Mouse (Mus musculus) frontal cortex, adult 2 months (tissue): ENCODE data around the gene Denr. TPM values are rescaled to one million over a fixed set of nuclear protein-coding genes. Genes with fewer than 3 reads are reported as not detected.

ENCODE experiments used
- DNase-seq, 2 experiments: peaks; one replicate each; pipeline ENCODE4 v3.0.0; 2022; ENCODE audit warnings: low spot score in 1 of 2; ENCODE audit errors: extremely low spot score in 1 of 2
- polyA plus RNA-seq: library from polyadenylated mRNA; depleted of rRNA; stranded (reverse); fragments of >200 nt; gene quantifications from 2 replicates; pipeline ENCODE4 v1.2.3, GENCODE M21; 2012; rRNA removed

Gene Denr
- polyA plus RNA-seq, 1 experiment: 53.2 TPM

GRCm38 (mm10) chr5:123968468-123968867 is 61.5 kb downstream of the Denr start:
- DNase-seq: no peak

GRCm38 (mm10) chr5:123969216-123969615 is 62.2 kb downstream of the Denr start:
- no peak for DNase-seq

DNA sequence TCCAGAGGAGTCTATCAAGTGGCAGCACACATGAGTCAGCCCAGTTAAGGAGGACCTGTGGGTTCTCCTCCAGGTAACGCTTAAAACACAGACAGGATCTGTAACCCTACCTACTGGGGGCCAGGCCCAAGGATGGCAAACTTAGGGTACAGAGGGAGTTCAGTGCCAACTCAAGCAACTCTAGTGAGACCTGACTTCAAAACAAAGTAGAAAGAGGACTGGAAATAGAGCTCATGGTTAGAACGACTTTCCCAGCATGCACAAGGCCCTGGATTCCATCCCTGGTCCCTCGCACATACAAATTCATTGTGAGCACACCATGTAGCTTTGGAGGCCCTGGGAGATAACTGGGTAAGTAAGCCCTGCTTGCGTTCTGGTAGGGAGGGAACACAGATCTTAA is 63.6 kb downstream of the Denr start:
- DNase-seq: no peak

DNA sequence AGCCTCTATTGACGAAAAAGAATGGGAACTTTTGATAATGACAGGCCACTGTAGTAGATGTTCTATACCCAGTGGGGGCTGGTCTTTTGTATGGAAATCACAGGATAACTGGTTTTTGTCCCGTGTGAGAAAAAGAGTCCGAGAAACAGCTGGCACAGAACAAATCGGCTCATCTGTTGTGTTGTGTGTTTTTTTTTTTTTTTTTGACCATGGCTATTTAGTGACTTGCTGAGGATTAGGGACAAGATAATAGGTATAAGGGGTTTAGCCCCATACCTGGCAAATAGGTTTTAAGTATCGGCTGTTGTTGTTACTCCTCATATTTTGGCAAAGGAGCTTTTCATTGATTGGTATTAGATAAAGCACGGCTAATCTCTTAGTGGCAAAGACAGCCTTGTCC is 65.5 kb downstream of the Denr start:
- DNase-seq: no peak

- peak in 1 of 2 experiments; percentile 74 for DNase-seq
Observed at GRCm38 (mm10) chr5:123973299-123974178, 66.6 kb downstream of the Denr start, which contains the start of gene Hip1r. TSS of gene Hip1r (plus strand) at chr5:123973628.

- peak in 1 of 2 experiments; percentile 53 for DNase-seq
Observed at GRCm38 (mm10) chr5:123974179-123974485, 67.2 kb downstream of the Denr start.

GRCm38 (mm10) chr5:123974616-123975111 is 67.7 kb downstream of the Denr start:
- DNase-seq: no peak

GRCm38 (mm10) chr5:123975668-123976180 is 68.7 kb downstream of the Denr start:
- DNase-seq: no peak

- DNase-seq: no peak
Observed at GRCm38 (mm10) chr5:123977231-123977630, 70.3 kb downstream of the Denr start.

GRCm38 (mm10) chr5:123978131-123978530 is 71.2 kb downstream of the Denr start:
- DNase-seq: no peak

Other genes starting within 250 kb of the Denr start
- gene Clip1, start 222.6 kb upstream of the Denr start, polyA plus RNA-seq: 85.6 and 88.1 TPM in 2 replicates
- gene Zcchc8, start 186.1 kb upstream of the Denr start, polyA plus RNA-seq: 56.0 and 61.6 TPM in 2 replicates
- 105 and 129 TPM in 2 replicates for gene Rsrc2, start 157.8 kb upstream of the Denr start, polyA plus RNA-seq
- 0.60 and 0.78 TPM in 2 replicates for gene Kntc1, start 157.5 kb upstream of the Denr start, polyA plus RNA-seq
- 0.10 TPM in 1 of 2 replicates, not detected in the other for gene Hcar2, start 41.7 kb upstream of the Denr start, polyA plus RNA-seq
- 1.0 and 1.1 TPM in 2 replicates for gene Hcar1, start 27.2 kb upstream of the Denr start, polyA plus RNA-seq
- gene Gm43518, start 20.2 kb downstream of the Denr start, polyA plus RNA-seq: 1.3 and 1.6 TPM in 2 replicates
- gene Ccdc62, start 23.5 kb downstream of the Denr start, polyA plus RNA-seq: 5.2 and 8.1 TPM in 2 replicates
- gene Hip1r, start 66.5 kb downstream of the Denr start, polyA plus RNA-seq: 40.3 and 41.5 TPM in 2 replicates
- gene Vps37b, start 125.1 kb downstream of the Denr start, polyA plus RNA-seq: 46.3 and 53.0 TPM in 2 replicates
- 30.2 and 33.3 TPM in 2 replicates for gene Abcb9, start 188.6 kb downstream of the Denr start, polyA plus RNA-seq
- gene Ogfod2, start 205.1 kb downstream of the Denr start, polyA plus RNA-seq: 43.2 and 45.3 TPM in 2 replicates
- gene Arl6ip4, start 208.9 kb downstream of the Denr start, polyA plus RNA-seq: 82.8 and 83.4 TPM in 2 replicates